Mouse (Mus musculus): ENCODE data around the gene Spo11. TPM values are rescaled to one million over a fixed set of nuclear protein-coding genes. Genes with fewer than 3 reads are reported as not detected.

Spo11 gene
- polyA plus RNA-seq (2014; fragmentation: Illumina TruSeq; extraction: RNeasy Lipid Tissue Mini Kit (QIAGEN cat#74804)) = not detected

GRCm38 (mm10) chr2:172977409-172978130 is at the start of gene Spo11:
Gene Spo11 (plus strand): TSS chr2:172977700.

GRCm38 (mm10) chr2:172940003-172940798 is 37.3 kb upstream of the Spo11 start, which contains the start of gene Bmp7:
Gene Bmp7 (minus strand): TSS chr2:172940321.

GRCm38 (mm10) chr2:172999630-173000284 is 22.3 kb downstream of the Spo11 start, which contains the start of gene Rae1:
Gene Rae1 (plus strand): TSS chr2:173000117.

GRCm38 (mm10) chr2:173020430-173020829 is 42.9 kb downstream of the Spo11 start, which contains the start of gene Rbm38:
Gene Rbm38 (plus strand): TSS chr2:173020498.

Other genes starting within 250 kb of the Spo11 start
- 1.00 TPM for gene Bmp7, start 37.4 kb upstream of the Spo11 start, polyA plus RNA-seq (2014; fragmentation: Illumina TruSeq; extraction: RNeasy Lipid Tissue Mini Kit (QIAGEN cat#74804))
- gene Rae1, start 22.4 kb downstream of the Spo11 start, polyA plus RNA-seq (2014; fragmentation: Illumina TruSeq; extraction: RNeasy Lipid Tissue Mini Kit (QIAGEN cat#74804)) = 59.8 TPM
- gene Rbm38, start 42.8 kb downstream of the Spo11 start, polyA plus RNA-seq (2014; fragmentation: Illumina TruSeq; extraction: RNeasy Lipid Tissue Mini Kit (QIAGEN cat#74804)) = 0.51 TPM
- not detected for gene Ctcfl, start 141.8 kb downstream of the Spo11 start, polyA plus RNA-seq (2014; fragmentation: Illumina TruSeq; extraction: RNeasy Lipid Tissue Mini Kit (QIAGEN cat#74804))
- 3.6 TPM for gene Pck1, start 175.3 kb downstream of the Spo11 start, polyA plus RNA-seq (2014; fragmentation: Illumina TruSeq; extraction: RNeasy Lipid Tissue Mini Kit (QIAGEN cat#74804))
- 1.7 TPM for gene Zbp1, start 241.2 kb downstream of the Spo11 start, polyA plus RNA-seq (2014; fragmentation: Illumina TruSeq; extraction: RNeasy Lipid Tissue Mini Kit (QIAGEN cat#74804))